Mouse (Mus musculus) cerebellum, postnatal 25 days (tissue): ENCODE measurements around the gene Slirp.
"Not testable (repeated sequence)": the region's sequence is repeated elsewhere in the genome, so short reads cannot be mapped to it uniquely, and the experiment has no call there.

Source experiments
- DNase-seq, 2 experiments: peaks; one replicate each; pipeline ENCODE4 v3.0.0; 2021; ENCODE audit warnings: mixed read lengths in 2 of 2

Gene Slirp

DNA sequence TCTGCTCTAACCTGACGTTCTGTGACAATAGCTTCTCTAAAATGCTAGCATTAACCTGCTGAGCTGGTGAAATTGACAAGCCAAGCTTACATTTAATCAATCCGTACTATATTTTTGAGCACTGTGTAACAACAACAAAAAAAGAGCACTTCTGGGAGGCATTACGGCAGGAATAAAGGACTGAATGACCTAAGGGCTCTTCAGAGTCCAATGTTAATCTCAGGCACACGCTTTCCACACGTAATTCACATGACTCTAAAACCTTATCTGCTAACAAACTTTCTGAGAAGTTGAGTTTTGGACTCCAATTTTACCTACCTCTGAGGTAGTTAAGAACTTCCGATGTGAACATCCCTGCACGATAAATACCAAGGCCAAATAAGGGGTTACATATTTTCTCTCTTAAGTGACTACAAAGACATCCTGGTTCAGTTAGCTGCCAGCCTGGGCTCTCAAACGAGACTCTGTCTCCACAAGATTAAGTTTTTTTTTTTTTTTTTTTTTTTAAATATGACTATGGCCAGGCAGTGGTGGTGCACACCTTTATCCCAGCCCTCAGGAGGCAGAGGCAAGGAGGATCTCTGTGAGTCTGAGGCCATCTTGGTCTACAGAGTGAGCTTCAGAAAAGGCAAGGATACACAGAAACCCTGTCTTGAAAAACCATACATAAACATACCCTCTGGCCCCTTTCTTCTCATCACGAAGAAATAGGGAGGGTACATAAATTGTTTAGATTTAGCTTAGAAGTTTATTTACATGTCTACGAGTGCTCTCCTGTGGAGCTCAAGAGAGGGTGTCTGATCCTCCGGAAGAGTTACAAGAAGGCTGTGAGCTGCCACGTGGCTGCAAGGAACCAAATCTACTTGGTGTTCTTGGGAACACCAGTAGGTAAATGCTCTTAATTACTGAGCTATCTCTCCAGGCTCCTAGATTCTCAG, 1.2 kb upstream of the Slirp start:
- no peak for DNase-seq

GRCm38 (mm10) chr12:87443115-87443699, 489 bp upstream of the Slirp start:
- no peak for DNase-seq

GRCm38 (mm10) chr12:87444211-87444610, 515 bp downstream of the Slirp start:
- peak in 1 of 2 experiments; percentile 9 for DNase-seq

DNA sequence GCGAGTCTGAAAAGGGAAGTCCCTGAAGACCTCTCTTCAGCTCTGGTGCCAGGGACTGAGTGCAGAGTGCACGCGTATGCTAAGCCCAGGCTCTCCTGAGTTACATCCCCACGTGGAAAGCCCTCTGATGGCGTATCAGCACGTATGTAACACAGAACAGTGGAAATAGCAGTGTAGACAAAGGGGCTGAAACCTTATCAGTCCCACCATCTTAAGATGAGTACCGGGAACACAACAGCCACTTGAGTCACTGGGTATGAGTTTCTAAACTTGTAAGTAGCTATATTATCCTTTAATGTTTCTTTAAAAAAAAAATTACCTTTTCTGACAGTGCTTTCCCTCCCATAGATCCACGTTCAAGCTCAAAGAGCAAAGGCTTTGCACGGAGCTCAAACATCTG, 5.8 kb downstream of the Slirp start:
- DNase-seq, result no peak

DNA sequence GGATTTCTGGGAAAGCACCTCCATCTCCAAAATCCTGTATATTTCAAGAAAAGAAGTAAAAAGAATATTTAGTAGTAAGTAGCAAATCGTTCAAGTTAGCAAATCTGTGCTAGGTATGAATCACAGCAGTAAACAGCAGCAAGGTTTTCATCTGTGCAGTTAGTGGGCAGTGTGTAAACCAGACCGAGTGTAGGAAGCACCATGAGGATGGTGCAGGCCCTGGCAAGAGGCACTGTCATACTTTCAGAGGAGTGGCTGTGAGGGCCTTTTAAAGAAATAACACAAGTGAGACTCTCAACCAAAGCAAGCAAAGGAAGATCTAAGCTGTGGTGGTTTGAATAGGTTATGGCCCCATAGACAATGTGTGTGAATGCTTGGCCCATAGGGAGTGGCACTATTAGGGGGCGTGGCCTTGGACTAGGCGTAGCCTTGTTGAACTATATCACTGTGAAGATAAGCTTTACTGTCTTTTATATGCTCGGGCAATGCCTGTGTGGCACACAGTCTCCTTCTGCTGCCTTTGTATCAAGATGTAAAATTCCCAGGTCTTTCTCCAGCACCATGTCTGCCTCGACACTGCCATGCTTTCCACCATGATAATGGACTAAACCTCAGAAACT, 21.1 kb downstream of the Slirp start:
- no peak for DNase-seq

GRCm38 (mm10) chr12:87470263-87471136, 26.8 kb downstream of the Slirp start:
- no peak for DNase-seq

GRCm38 (mm10) chr12:87471421-87471963, 27.8 kb downstream of the Slirp start:
- no peak for DNase-seq

GRCm38 (mm10) chr12:87471964-87472786, 28.5 kb downstream of the Slirp start, which contains the start of gene Snw1:
Gene Snw1, minus strand, starts transcription at chr12:87472274.
- DNase-seq, result peak; percentile 95 to 96

- no peak for DNase-seq
Measured at GRCm38 (mm10) chr12:87474756-87475155, 31.1 kb downstream of the Slirp start.

DNA sequence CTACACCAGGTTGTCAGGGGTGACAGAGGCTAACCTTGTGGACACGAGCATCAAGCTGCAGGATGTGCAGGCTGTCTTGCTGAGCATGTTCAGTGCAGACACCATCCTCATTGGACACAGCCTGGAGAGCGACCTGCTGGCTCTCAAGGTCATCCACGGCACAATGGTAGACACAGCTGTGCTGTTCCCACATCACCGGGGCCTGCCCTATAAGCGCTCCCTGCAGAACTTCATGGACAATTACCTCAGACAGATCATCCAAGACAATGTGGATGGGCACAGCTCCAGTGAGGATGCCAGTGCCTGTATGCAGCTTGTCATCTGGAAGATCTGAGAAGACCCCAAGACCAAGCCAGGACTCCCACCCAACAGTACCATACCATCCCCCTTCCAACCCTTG, 38.8 kb downstream of the Slirp start:
- DNase-seq, result not testable (repeated sequence)

GRCm38 (mm10) chr12:87488683-87489082, 45.0 kb downstream of the Slirp start:
- not testable (repeated sequence) for DNase-seq

DNA sequence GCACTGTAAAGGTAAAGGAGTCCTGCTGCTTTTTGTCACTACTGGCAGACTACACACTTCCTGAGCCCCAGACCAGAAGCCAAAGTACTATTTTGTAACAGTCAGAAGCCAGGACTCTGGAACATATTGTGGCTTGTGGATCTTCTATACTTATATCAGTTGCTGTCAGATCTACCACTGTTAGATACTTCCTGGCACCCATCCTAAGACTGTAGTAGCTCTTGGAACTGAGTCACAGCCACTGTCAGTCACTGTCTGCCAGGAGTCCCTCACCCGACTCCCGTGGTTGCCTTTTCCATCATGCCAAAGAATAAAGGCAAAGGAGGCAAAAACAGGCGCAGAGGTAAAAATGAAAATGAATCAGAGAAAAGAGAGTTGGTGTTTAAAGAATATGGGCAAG, 50.7 kb downstream of the Slirp start, which contains the start of gene Gm5788:
Gm5788 (plus strand) TSS at position 301 of the 400 bp plus-strand sequence.
- not testable (repeated sequence) for DNase-seq
